Mouse (Mus musculus) intestine, embryonic 15.5 days (tissue): ENCODE results near the gene Utrn. TPM values are rescaled to one million over a fixed set of nuclear protein-coding genes. Genes with fewer than 3 reads are reported as not detected.

ENCODE experiments used
- ATAC-seq: fragments of 200-750 bp; cut with Nextera tagmentation; 2 replicates; pipeline ENCODE4 v1.8.0; 2017; ENCODE audit warnings: moderate TSS enrichment, moderate library complexity
- H3K27ac ChIP-seq: fragments of 300-500 bp; sonication (generic); 2 replicates; pipeline ENCODE4 v1.5.1; 2015; ENCODE audit warnings: mild to moderate bottlenecking, inconsistent platforms
- H3K27me3 ChIP-seq: fragments of 300-500 bp; sonication (generic); replicated peaks from 2 replicates; pipeline ENCODE4 v1.6.1; 2015; ENCODE audit warnings: inconsistent platforms
- H3K36me3 ChIP-seq: fragments of 300-500 bp; sonication (generic); 2 replicates; pipeline ENCODE4 v1.6.1; 2015; ENCODE audit warnings: inconsistent platforms
- H3K4me1 ChIP-seq: fragments of 300-500 bp; sonication (generic); replicated peaks from 2 replicates; pipeline ENCODE4 v1.6.1; 2015; ENCODE audit warnings: inconsistent platforms
- H3K4me2 ChIP-seq: fragments of 300-500 bp; sonication (generic); replicated peaks from 2 replicates; pipeline ENCODE4 v1.6.1; 2015; ENCODE audit warnings: mild to moderate bottlenecking, inconsistent platforms
- H3K4me3 ChIP-seq: fragments of 300-500 bp; sonication (generic); replicated peaks from 2 replicates; pipeline ENCODE4 v1.5.1; 2015; ENCODE audit warnings: inconsistent platforms
- H3K9ac ChIP-seq: fragments of 300-500 bp; sonication (generic); 2 replicates; pipeline ENCODE4 v1.6.1; 2015; ENCODE audit warnings: inconsistent platforms
- H3K9me3 ChIP-seq: fragments of 300-500 bp; sonication (generic); 2 replicates; pipeline ENCODE4 v1.6.1; 2016; ENCODE audit warnings: inconsistent platforms
- WGBS: fragments of 180-500 bp; shearing (Covaris S2); methylation state at CpG from one replicate; pipeline ENCODE4 v1.1.7; 2015; 5-methylcytosine and 5-hydroxymethylcytosine counted together
- polyA plus RNA-seq: library from polyadenylated mRNA; unstranded; fragments of >200 nt; fragmentation: Nextera tagmentation; extraction: Ambion mirVana; gene quantifications from 2 replicates; pipeline ENCODE4 v1.2.1, GENCODE M21; 2015

The Utrn gene
- polyA plus RNA-seq, 1 experiment from 2014 or later: 43.8 TPM

DNA sequence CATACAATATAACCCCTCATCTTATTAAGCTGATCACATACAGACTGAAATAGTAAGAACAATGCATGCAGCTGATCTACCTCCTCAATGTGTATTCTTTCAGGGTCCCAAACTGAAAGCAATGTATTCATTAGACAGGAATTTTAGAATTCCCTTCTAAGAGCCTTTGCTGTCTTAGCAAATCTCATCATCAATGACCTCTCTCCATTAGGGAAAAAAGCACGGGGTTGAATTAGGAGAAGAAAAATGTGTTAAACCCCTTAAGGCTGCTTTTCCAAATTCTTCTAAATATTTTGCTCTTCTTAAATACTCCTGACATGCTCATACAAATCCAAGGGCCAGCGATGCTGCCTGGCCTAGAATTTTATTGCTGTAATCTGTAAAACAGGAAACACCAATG is 97.7 kb downstream of the Utrn start:
- H3K4me1 ChIP-seq: 0 out of 2 replicates have a peak, but pooled peaks cover 3% of the 10 kb centered on the region
- no peaks in the 10 kb centered on the region for H3K27me3 ChIP-seq
- H3K9ac ChIP-seq: no peak overlapping the region
- no peaks in the 10 kb centered on the region for H3K9me3 ChIP-seq
- no peak overlapping the region for H3K4me3 ChIP-seq
- ATAC-seq: no peak
- H3K27ac ChIP-seq: no peak overlapping the region
- no peaks in the 10 kb centered on the region for H3K36me3 ChIP-seq
- H3K4me2 ChIP-seq: no peak overlapping the region
- WGBS: 78% methylated on average over 2 of the region's 2 CpGs

DNA sequence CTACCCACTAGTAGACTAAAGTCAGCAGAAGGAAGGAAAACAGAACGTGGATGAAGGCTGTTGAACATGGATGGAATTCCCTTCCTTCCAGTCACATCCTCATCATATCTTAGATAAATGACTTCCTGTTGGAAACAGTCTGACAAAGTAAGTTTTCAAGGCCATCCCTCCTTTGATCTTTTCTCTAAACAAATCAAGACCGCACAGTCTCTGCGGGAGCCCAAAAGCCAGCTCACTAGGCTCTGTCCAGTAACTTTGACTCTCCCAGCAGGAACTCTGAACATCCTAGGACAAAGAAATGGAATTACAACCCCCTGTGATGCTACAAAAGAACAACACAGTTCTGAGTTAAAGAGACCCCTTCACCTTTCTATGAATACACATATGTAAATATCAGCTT is 106.5 kb downstream of the Utrn start:
- H3K9ac ChIP-seq: no peak overlapping the region
- H3K4me2 ChIP-seq: no peak overlapping the region
- H3K4me1 ChIP-seq: no peaks in the 10 kb centered on the region
- H3K9me3 ChIP-seq: no peaks in the 10 kb centered on the region
- WGBS: 51% methylated on average over 3 of the region's 3 CpGs
- no peak overlapping the region for H3K27ac ChIP-seq
- H3K36me3 ChIP-seq: no peaks in the 10 kb centered on the region
- no peaks in the 10 kb centered on the region for H3K27me3 ChIP-seq
- no peak overlapping the region for H3K4me3 ChIP-seq
- no peak for ATAC-seq

DNA sequence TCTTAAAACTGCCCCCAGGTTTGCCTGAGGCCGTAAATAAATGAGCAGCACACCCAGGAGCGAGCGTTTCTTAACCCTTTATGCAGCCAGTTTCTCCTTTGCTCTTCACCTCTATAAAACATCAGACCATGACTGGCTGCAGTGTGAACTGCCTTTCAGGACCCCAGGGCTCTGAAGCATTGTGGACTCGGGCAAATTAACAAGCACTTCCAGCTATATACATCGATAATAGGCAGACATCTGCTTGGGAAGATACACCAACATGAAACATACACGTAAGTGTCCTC is 110.5 kb downstream of the Utrn start:
- ATAC-seq: no peak

DNA sequence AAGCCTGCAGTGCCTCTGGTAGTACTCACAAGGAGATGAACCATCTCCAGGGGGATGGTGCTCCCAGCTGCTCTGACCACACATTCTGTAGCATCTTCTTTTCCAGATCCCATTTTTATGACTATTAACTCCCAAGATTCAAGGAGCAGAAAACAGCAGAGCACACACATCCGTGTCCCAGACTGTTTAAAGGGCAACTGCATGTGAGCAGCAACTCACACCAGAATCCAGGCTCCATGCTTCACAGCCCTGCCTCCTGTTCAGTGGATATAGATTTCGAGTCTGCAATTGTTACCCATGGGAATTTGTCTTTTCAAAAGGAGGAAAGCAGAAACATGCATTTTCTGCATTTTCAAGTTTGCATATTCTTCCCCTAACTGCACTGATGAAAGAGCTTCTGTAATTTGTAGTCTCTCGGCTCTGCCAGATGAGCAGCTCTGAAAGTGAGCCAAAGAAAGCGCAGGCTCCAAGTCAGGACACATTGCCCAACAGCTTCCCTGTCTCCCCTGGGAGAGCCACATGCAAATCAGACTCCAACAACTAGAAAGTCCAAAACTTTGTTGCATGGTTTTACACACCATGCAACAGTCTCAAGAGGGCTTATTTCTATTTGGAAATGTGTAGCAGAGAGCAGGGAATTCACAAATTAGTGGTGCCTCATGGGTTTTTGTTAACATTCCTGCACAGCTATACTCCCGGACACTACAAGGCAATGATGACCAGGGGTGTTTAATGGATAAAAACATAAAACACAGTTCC is 111.0 kb downstream of the Utrn start:
- no peaks in the 10 kb centered on the region for H3K36me3 ChIP-seq
- no peak overlapping the region for H3K4me2 ChIP-seq
- no peak overlapping the region for H3K4me3 ChIP-seq
- H3K9me3 ChIP-seq: no peaks in the 10 kb centered on the region
- H3K27ac ChIP-seq: no peak overlapping the region
- H3K4me1 ChIP-seq: no peaks in the 10 kb centered on the region
- WGBS: 52% methylated on average over 5 of the region's 5 CpGs
- H3K9ac ChIP-seq: no peak overlapping the region
- no peak for ATAC-seq
- H3K27me3 ChIP-seq: no peaks in the 10 kb centered on the region

More for the DNA sequence above, 110.5 kb downstream of the Utrn start:
- no peaks in the 10 kb centered on the region for H3K4me1 ChIP-seq
- no peaks in the 10 kb centered on the region for H3K27me3 ChIP-seq
- H3K4me2 ChIP-seq: no peak overlapping the region
- H3K9ac ChIP-seq: no peak overlapping the region
- 49% methylated on average over 6 of the region's 6 CpGs for WGBS
- H3K27ac ChIP-seq: no peak overlapping the region
- no peaks in the 10 kb centered on the region for H3K36me3 ChIP-seq
- H3K4me3 ChIP-seq: no peak overlapping the region
- H3K9me3 ChIP-seq: no peaks in the 10 kb centered on the region

DNA sequence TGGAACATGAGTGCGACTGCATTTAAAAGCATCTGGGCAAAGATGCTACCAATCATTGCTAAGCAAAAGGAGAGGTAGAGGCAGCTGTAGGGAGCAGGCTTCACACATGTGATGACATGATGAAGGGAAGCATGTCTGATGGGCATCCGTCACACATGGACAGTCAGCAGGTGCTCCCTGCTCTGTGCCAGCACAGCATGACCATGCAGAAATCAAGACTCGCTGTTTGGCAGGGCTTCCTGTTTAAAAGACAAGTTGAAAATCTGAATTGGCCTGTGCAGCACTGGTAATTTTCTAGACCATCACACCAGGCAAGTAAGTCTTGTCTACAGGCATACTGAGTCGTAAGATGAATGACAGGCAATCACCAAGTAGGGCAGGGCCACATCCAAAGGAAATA is 112.5 kb downstream of the Utrn start:
- Histone ChIP-seq H3K9ac (no peak overlapping the region), H3K27me3 (no peaks in the 10 kb centered on the region), H3K36me3 (no peaks in the 10 kb centered on the region), H3K4me2 (no peak overlapping the region), H3K4me1 (no peaks in the 10 kb centered on the region), H3K4me3 (no peak overlapping the region), H3K27ac (no peak overlapping the region), H3K9me3 (no peaks in the 10 kb centered on the region)
- 91% methylated on average over 4 of the region's 4 CpGs for WGBS
- no peak for ATAC-seq

DNA sequence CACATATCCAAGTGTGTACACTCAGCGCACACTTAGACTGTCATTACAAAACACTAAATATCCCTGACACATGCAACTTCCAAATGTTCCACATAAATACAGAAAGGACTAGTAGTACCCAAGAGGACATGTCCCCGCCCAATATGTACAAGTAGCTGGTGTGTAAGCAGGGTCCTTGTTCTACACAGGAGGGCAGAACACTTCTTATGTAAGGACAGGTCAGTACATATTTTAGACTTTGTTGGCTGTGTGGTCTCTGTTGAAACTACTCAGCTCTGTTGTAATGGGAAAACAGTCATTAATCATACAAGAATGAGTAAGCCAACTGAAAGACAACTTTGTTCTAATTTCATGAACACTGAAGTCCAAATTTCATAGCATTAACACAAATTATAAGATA is 114.3 kb downstream of the Utrn start:
- no peak overlapping the region for H3K4me3 ChIP-seq
- H3K36me3 ChIP-seq: no peaks in the 10 kb centered on the region
- WGBS: 91% methylated on average over 2 of the region's 2 CpGs
- ATAC-seq: no peak
- H3K9me3 ChIP-seq: no peaks in the 10 kb centered on the region
- H3K27ac ChIP-seq: no peak overlapping the region
- H3K9ac ChIP-seq: no peak overlapping the region
- H3K4me1 ChIP-seq: no peaks in the 10 kb centered on the region
- no peaks in the 10 kb centered on the region for H3K27me3 ChIP-seq
- H3K4me2 ChIP-seq: no peak overlapping the region

DNA sequence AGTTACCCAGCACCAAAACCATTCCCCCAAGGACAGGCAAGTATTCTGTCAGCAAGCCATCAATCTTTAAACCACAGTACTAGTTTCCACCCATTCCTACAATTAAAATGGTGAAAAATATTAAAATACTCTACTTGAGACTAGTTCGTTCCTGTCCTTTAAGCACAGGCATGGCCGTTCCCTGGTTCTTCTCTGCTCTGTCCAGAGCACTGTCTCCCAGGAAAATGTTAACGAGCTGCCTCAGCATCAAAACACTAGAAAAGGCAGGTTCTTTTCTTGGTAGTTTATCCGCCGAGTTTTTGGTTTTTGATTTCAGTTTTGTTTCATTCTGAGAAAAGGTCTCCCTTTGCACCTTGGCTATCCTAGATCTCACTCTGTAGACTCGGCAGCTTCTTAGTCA is 115.0 kb downstream of the Utrn start:
- ATAC-seq: no peak
- Histone ChIP-seq H3K27ac (no peak overlapping the region), H3K4me2 (no peak overlapping the region), H3K4me3 (no peak overlapping the region), H3K4me1 (no peaks in the 10 kb centered on the region), H3K9me3 (no peaks in the 10 kb centered on the region), H3K36me3 (no peaks in the 10 kb centered on the region), H3K27me3 (no peaks in the 10 kb centered on the region), H3K9ac (no peak overlapping the region)
- WGBS: 89% methylated on average over 6 of the region's 6 CpGs

DNA sequence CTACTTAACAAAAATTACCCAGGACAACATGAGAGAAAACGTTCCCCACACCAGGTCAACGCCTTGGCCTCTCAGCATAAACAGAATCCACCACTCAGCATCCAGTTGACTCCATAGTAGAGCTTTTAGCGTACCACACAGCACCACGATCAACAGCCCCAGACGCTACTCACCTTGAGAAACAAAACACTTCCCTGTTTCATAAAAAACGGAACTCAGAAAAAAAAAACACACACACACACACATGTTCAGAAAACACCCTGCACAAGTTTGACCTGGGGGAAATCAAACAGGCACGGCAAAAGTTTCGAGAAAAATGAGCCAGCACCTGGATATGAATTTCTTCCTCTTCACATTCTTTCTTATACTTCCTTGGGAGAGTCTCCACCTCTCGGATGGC is 125.4 kb downstream of the Utrn start:
- Histone ChIP-seq H3K36me3 (0 out of 2 replicates have a peak, but pooled peaks cover 2% of the 10 kb centered on the region), H3K27ac (no peak overlapping the region), H3K4me2 (no peak overlapping the region), H3K9me3 (no peaks in the 10 kb centered on the region), H3K9ac (no peak overlapping the region), H3K4me3 (no peak overlapping the region), H3K4me1 (no peaks in the 10 kb centered on the region), H3K27me3 (no peaks in the 10 kb centered on the region)
- WGBS: 89% methylated on average over 9 of the region's 9 CpGs
- no peak for ATAC-seq

DNA sequence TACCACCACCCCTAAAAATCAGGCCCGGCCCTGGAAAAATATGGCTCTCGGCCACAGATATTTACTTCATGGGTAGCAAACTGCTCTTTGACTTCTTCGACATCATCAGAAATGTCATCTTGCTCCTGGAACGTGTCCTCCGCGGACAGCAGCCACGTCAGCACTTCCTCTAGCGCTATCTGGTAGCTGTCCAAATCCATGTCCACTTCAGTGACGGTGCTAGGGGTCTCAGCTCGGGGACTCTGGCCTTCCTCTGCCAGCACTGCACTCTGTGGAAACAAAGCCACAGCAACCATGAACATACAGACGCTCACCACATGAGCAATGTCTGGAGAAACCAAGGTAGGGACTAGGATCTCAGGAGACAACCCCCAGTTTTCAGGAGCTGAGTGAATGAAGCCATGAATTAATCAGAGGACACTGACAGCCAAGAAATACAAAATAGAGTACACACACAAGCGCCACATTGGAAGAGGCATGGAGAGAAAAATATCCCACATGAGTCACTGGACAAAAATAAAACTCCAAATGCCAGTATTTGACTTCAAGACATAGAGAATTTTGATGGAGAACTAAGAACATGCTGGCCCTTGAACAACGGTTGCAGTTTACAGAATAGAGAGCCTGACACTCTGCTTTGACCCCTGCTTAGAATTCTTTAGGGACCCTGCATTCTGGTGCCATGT is 129.7 kb downstream of the Utrn start:
- H3K9me3 ChIP-seq: no peaks in the 10 kb centered on the region
- H3K27ac ChIP-seq: no peak overlapping the region
- H3K4me1 ChIP-seq: peaks cover 11% of the 10 kb centered on the region; the same call in 1 of the 2 replicates
- no peak overlapping the region for H3K9ac ChIP-seq
- ATAC-seq: no peak
- no peaks in the 10 kb centered on the region for H3K36me3 ChIP-seq
- H3K4me2 ChIP-seq: no peak overlapping the region
- no peak overlapping the region for H3K4me3 ChIP-seq
- no peaks in the 10 kb centered on the region for H3K27me3 ChIP-seq
- 87% methylated on average over 13 of the region's 13 CpGs for WGBS

DNA sequence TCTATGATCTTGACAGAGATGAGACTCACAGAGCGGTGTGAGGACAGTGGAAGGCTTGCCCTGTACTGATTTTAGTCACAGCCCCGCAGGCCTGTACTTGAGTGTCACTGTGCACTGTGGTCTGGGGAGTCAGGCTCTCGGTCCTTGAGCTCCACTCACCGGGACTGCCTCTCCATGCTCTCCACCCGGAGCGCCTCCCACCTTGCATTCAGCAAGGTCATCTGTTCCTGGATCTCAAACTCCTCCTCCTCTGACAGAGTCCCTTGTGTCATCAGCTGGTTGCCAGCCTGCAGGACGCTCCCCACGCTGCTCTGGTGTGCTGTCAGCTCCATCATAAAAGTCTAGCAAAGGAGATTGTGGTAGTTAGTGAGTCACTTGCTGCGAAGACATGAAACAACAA is 131.2 kb downstream of the Utrn start:
- H3K4me1 ChIP-seq: peaks cover 11% of the 10 kb centered on the region; the same call in 1 of the 2 replicates
- no peaks in the 10 kb centered on the region for H3K27me3 ChIP-seq
- 72% methylated on average over 9 of the region's 9 CpGs for WGBS
- H3K4me2 ChIP-seq: no peak overlapping the region
- H3K9me3 ChIP-seq: no peaks in the 10 kb centered on the region
- H3K36me3 ChIP-seq: no peaks in the 10 kb centered on the region; the same call in 1 of the 2 replicates
- ATAC-seq: peak; percentile 65
- no peak overlapping the region for H3K9ac ChIP-seq
- H3K4me3 ChIP-seq: no peak overlapping the region
- H3K27ac ChIP-seq: no peak overlapping the region

DNA sequence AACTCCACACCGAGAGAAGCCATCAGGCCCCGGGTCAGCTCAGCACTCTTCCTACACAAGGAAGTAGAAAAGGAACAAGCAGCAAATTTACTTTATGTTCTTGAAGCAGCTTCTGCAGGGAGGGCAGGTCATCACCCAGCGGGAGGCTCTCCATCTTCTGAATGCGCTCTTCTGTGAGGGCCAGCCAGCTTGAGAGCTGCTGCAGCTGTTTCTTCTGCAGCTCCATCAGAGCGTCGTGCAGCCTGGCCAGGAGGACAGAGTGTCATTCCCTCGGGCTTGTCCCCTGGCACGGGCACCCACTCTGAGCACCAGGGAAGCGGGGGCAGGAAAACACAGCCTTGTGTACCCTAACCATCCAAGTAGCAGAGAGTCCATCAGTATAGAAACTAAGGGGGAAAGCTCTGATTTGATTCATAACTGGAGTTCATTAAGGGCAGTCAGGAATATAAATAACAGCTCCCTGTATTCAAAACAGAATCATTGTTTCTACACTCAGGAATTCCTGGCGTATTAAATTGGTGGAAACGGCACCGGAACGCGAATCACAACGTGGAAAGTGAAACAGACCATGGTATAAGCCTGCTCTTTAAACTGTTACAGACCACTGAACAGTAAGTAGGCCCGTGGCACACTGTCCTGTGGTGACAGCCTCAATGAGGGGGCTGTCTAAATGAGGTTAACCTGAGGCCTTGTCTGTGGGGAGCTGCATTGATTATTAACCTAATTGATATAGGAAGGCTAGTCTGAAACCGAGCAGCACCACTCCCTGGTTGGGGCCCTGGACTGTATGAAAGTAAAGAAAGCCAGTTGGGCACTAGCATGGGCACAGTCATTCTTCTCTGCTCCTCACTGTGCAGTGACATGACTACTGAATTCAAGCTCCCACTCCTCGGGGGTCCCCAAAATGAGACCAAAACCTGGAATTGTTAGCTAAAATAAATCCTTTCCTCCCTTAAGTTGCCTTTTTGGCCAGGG is 132.0 kb downstream of the Utrn start:
- 39% methylated on average over 18 of the region's 18 CpGs for WGBS
- H3K4me3 ChIP-seq: no peak overlapping the region
- peak; percentile 72 for ATAC-seq
- no peaks in the 10 kb centered on the region for H3K9me3 ChIP-seq
- H3K4me1 ChIP-seq: peaks cover 11% of the 10 kb centered on the region; the same call in 1 of the 2 replicates
- H3K36me3 ChIP-seq: no peaks in the 10 kb centered on the region; the same call in 1 of the 2 replicates
- H3K27ac ChIP-seq: peak overlapping the region; percentile 60
- H3K9ac ChIP-seq: no peak overlapping the region
- H3K27me3 ChIP-seq: no peaks in the 10 kb centered on the region
- H3K4me2 ChIP-seq: peak overlapping the region; percentile 31; the same call in 1 of the 2 replicates

DNA sequence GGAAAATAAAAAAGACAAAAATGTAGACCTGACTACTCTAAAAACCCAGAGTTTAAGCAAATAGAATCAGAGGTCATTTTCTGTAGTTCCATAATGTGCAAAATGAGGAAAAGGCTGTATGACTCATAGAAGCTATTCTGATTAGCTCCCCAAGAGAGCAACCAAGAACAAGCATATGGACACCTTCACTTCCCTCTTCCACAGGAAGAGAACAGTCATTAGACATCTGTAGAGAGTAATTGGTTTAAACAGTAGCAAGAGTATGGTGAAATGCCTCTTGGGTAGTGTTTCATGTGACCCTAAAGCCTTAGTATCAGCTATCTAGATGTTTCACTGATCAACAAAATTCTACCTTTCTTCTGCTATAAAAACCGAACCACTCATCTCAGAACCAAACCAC is 133.5 kb downstream of the Utrn start:
- Histone ChIP-seq H3K9ac (no peak overlapping the region), H3K27ac (no peak overlapping the region), H3K27me3 (no peaks in the 10 kb centered on the region), H3K9me3 (no peaks in the 10 kb centered on the region), H3K4me3 (no peak overlapping the region), H3K36me3 (no peaks in the 10 kb centered on the region; the same call in 1 of the 2 replicates), H3K4me2 (no peak overlapping the region), H3K4me1 (peaks cover 11% of the 10 kb centered on the region; the same call in 1 of the 2 replicates)
- ATAC-seq: no peak
- 97% methylated on average over 1 of the region's 1 CpGs for WGBS
